Mouse (Mus musculus): ENCODE results near the gene Wdfy1. TPM values are rescaled to one million over a fixed set of nuclear protein-coding genes. Genes with fewer than 3 reads are reported as not detected.
A peak's percentile ranks its signal among the peaks of the same experiment; 100 is the strongest.

The Wdfy1 gene
- total RNA-seq, 1 experiment from 2014 or later, result 14.3 TPM

DNA sequence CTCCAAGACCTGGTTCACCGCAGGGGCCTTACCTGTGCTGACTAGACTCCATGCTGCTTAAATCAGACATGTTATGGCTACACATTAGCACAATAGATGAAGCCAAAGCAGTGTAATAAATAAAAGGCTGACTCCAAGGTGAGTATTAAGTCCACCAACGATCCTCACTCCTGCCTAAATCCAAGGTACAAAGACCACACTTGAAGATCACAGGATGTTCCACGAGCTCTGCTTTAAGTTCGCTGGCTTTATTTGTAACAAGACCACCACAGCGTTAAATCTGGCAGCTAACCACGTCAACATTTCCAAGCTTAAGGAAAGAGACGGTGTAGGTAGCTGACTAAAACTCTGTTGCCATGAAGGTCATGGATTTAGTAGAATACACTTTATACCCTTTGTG lies 33.0 kb downstream of the Wdfy1 start:
- no peak for ATAC-seq (replicated peaks in 1 of 2; ENCODE audit: insufficient read depth in 1 of 2, low FRiP score in 2 of 2, low TSS enrichment in 1 of 2, low read depth in 1 of 2, poor library complexity in 2 of 2, severe bottlenecking in 2 of 2)

DNA sequence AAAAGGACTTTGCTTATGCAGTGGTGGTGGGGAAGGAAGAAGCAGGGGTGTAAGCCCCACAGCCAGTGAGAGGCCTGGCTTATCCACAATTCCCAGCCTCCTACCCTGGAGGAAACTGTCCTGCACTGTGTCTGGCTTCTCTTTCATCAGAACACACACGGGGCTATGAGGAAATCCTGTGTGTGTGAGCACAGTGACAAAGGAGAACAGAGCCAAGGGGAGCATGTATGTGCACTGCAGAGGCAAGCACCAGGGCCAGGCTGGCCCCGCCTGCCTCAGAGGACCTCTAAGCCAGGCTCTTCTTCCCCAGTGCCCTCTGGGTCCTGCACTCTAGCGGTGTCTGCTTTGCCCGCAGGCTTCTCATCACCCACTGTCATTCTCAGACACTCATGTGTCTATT lies 34.9 kb downstream of the Wdfy1 start:
- peak; percentile 90 to 93 for ATAC-seq (replicated peaks in 1 of 2; ENCODE audit: insufficient read depth in 1 of 2, low FRiP score in 2 of 2, low TSS enrichment in 1 of 2, low read depth in 1 of 2, poor library complexity in 2 of 2, severe bottlenecking in 2 of 2)

DNA sequence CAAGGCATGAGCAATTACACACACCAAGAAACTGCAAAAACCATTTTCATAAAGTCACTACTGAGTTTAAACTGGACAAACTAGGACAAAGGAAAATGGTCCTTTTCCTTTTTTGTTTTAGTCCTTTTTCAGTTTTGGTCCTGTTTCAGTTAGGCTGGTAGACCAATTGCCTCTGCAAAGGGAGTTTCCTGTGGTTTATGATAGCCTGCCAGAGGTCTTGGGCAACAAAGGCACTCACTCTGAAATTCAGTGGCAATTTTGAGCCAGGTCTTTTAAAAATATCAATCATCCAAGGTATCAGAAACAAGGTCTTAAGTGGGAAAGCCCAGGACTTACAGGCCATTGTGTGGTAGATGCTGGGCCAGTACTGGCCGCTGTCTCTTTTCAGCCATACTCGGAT lies 36.2 kb downstream of the Wdfy1 start:
- ATAC-seq (replicated peaks in 1 of 2; ENCODE audit: insufficient read depth in 1 of 2, low FRiP score in 2 of 2, low TSS enrichment in 1 of 2, low read depth in 1 of 2, poor library complexity in 2 of 2, severe bottlenecking in 2 of 2), result 0 out of 4 replicates have a peak, but pooled peaks have one; percentile 33 to 35

DNA sequence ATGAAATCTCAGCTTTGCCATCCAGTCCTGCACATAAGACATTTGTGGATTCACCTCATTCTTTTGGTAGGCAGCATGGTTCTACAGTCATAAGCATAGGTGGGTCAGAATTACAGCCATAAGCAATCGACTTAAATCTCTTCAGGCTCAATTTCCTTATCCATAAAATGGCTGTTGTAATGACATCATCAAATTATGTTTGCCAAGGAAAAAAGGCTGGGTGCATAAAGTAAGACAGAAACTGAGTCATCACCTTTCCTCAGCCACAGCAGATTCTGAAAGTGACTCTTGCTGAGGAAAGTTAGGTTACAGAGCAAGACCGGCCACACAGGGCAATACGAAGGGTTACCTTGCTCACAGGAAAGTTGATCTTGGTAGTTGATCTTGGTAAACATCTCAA lies 39.5 kb downstream of the Wdfy1 start:
- no peak for ATAC-seq (replicated peaks in 1 of 2; ENCODE audit: insufficient read depth in 1 of 2, low FRiP score in 2 of 2, low TSS enrichment in 1 of 2, low read depth in 1 of 2, poor library complexity in 2 of 2, severe bottlenecking in 2 of 2)

DNA sequence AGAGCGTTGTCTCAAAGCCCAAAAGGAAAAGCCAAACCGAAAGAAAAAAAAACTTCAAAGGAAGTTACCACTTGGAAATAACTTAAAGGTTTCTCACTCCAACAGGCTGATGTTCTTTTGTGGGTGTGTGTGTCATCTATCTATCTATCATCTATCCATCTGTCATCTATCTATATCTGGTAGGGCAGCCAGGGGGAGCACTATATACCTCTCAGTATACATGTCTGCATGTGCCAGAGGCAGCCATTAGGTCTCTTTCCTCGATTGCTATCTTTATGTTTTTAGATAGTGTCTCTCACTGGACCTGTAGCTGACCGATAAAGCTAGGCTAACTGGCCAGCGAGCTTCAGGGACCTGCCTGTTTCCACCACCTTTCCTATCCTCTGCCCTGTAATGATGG lies 41.1 kb downstream of the Wdfy1 start:
- no peak for ATAC-seq (replicated peaks in 1 of 2; ENCODE audit: insufficient read depth in 1 of 2, low FRiP score in 2 of 2, low TSS enrichment in 1 of 2, low read depth in 1 of 2, poor library complexity in 2 of 2, severe bottlenecking in 2 of 2)

DNA sequence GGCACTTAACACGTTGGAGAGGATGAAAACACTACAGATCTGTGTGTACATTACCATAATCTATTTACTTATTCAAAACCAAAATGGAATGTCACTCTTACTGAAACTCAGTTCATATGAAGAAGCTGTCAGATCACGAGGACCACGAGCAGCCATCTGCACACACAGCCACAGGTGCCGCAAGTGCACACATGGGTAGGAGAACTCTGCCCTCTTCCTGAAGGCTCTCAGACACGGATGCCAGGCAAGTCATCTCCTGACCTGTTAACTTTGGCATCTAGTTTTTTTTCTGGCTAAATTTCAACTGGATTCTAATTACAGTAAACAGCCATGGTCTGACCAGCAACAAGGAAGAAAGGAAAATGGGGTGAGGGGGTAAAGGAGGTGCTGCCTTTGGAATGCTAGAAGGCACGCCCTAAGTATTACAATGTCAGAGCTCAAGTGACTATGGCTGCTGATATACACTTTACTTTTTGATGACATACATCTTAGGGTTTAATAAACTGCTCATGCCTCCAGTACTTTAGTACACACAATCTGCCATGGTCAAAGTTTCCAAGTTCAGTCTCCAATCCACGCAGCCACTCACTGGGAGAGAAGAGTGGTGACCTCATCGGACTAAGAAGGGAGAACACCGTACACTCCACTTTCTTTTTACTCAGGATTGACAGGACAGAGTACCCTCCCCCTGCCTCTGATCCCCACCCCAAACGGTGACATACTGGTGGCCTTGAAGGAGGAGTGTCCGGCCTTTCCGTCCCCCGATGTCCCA lies 61.6 kb downstream of the Wdfy1 start:
- no peak for ATAC-seq (replicated peaks in 1 of 2; ENCODE audit: insufficient read depth in 1 of 2, low FRiP score in 2 of 2, low TSS enrichment in 1 of 2, low read depth in 1 of 2, poor library complexity in 2 of 2, severe bottlenecking in 2 of 2)

DNA sequence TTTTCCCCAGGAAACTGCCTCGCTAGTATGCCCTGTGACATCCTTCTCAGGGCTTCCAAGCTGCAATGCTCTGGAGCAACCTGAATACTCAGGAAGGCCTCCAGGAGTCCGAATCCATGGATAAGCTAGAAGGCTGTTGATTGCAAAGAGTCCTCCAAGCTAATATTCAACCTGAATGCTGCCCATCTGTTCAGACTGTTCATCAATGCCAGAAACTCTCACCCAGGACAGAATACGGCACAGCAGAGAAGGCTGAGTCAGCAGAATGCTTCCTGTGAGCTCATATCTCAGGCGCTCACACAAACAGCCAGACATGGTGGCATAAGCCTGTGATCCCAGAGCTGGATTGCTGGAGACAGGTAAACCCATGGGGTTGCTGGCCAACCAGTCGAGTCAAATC lies 62.9 kb downstream of the Wdfy1 start:
- ATAC-seq (replicated peaks in 1 of 2; ENCODE audit: insufficient read depth in 1 of 2, low FRiP score in 2 of 2, low TSS enrichment in 1 of 2, low read depth in 1 of 2, poor library complexity in 2 of 2, severe bottlenecking in 2 of 2), result no peak

DNA sequence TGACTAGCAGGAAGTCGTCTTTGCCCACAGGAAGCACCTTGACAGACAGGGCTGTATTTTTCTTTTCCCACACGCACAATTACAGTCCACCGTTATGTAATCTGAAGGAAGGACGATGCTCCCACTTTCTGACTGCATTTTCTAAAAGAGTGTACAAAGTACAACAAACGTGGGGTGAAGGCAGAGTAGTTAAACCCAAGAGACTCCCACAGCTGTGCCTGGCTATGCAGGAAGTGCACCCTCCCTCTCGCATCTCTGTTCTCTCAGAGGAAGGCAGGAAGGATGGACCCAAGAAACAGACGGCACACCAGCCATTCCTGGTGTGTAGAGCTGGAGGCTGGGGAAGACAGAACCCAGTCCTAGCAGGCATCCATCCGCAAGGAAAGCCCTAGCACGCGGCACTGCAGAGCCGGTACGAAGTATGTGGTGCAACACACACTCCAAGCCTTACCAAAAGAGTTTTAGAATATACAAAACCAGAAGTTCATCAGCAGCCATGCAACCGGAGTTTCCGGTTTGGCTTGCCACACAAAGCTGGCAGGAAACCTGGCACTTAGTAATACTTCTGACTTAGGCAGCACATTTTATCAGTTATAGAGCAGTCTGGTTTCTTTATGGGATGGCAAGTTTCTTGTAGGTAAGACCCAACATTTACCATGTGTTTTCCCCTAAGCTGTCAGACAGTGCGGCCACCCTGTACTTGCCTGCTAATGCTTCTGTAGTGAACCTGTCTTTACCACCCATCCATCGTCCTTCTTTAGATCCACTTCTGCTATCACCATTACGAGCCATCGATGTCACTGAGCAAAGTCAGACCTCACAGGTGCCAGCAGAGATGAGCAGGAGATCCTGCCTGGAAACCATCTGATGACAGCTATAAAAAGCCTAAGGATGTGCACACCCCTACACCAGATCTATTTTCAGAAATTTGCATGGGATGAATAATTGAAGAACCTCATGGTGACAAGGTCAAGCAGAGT lies 64.5 kb downstream of the Wdfy1 start:
- peak; percentile 86 to 90 for ATAC-seq (replicated peaks in 1 of 2; ENCODE audit: insufficient read depth in 1 of 2, low FRiP score in 2 of 2, low TSS enrichment in 1 of 2, low read depth in 1 of 2, poor library complexity in 2 of 2, severe bottlenecking in 2 of 2)

DNA sequence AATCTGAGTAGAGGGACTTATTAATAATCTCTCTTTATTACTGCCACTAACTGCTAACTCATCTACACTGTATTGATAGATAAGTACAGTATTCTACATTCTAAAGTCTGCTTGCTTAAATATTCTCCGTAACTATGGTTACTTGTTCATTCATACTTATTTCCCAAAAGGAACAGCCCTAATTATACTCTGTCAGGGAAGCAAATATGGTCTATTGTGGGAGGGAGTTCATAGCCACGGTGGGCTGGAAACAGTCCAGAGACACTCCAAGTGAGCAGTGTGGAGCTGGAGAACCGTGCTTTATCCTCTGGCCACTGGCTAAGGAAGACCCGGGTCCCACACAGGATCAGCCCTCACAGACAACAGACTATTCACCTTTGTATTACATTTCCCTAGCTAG lies 65.3 kb downstream of the Wdfy1 start:
- ATAC-seq (replicated peaks in 1 of 2; ENCODE audit: insufficient read depth in 1 of 2, low FRiP score in 2 of 2, low TSS enrichment in 1 of 2, low read depth in 1 of 2, poor library complexity in 2 of 2, severe bottlenecking in 2 of 2), result peak; percentile 18 to 25; a peak in 3 of 4 replicates

DNA sequence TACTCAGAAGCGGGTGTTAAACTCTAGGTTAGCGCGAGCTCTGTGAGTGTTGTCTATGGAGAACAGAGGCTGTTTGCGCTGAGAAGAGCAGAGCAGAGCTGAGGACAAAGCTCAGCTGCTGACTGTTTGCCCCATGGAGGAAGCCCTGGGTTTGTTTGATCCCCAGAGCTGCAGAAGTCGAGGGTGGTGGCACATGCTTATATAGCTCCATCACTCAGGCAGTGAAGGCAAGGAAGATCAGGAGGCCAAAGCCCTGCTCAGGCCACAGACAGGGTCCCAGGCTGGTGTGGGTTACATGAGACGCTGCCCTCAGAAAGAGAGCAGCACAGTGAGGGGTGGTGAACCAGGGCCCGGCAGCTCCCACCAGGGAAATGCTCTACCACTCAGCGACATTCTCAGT lies 65.7 kb downstream of the Wdfy1 start:
- no peak for ATAC-seq (replicated peaks in 1 of 2; ENCODE audit: insufficient read depth in 1 of 2, low FRiP score in 2 of 2, low TSS enrichment in 1 of 2, low read depth in 1 of 2, poor library complexity in 2 of 2, severe bottlenecking in 2 of 2)

DNA sequence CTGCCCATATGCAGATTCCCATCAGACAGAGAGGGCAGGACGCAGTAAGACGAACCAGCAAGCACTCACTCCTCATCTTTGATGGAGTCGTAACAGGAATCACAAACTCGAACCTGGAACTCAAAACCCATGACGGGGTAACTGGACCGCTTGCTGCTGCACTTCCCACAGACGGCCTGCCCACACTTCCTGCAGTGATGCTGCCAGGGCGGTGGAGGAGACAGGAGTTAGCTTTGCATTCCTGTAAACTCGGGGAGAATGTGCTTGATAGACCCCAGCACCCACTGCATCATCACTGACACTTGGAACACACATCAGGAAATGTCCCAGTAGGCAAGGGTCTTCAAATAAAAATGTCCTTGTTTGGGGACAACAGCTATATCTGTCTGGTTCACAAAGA lies 68.6 kb downstream of the Wdfy1 start:
- ATAC-seq (replicated peaks in 1 of 2; ENCODE audit: insufficient read depth in 1 of 2, low FRiP score in 2 of 2, low TSS enrichment in 1 of 2, low read depth in 1 of 2, poor library complexity in 2 of 2, severe bottlenecking in 2 of 2), result no peak

DNA sequence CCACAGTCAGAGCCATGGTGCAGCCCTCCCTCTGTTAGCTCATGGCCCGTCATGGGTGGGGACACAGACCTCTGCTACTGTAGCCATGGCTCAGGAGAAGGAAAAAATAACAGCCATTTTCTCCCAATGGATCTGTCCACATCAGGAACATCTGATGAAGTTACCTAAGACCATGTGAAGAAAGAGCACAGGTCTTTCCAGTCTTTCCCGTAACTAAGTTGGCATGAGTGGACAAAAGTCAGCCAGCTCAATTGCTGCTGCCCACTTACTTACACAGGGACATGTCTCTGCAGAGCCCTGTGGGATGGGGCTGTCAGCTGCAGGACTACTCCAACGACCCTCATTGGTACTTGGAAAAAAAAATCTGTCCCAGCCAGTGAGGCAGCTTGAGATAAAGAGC lies 69.2 kb downstream of the Wdfy1 start:
- ATAC-seq (replicated peaks in 1 of 2; ENCODE audit: insufficient read depth in 1 of 2, low FRiP score in 2 of 2, low TSS enrichment in 1 of 2, low read depth in 1 of 2, poor library complexity in 2 of 2, severe bottlenecking in 2 of 2), result no peak

DNA sequence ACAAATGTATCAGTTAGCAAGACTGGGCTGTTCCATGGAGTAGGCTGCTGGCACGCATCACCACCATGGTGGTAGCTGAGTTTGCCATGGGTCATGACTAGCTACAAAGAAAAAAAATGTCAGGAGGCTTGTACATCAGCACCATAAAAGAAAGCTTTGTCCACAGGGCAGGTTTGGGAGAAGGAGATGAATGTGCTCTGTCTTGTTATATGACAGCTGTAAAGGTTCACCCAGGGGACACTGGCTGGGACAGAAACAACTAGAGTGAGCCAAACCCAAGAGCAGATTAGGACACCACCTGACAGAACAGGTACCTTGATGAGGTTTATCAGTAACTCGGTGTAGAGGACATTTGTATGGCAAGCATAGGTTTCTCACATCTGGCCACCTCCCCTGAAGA lies 71.3 kb downstream of the Wdfy1 start:
- ATAC-seq (replicated peaks in 1 of 2; ENCODE audit: insufficient read depth in 1 of 2, low FRiP score in 2 of 2, low TSS enrichment in 1 of 2, low read depth in 1 of 2, poor library complexity in 2 of 2, severe bottlenecking in 2 of 2), result no peak

DNA sequence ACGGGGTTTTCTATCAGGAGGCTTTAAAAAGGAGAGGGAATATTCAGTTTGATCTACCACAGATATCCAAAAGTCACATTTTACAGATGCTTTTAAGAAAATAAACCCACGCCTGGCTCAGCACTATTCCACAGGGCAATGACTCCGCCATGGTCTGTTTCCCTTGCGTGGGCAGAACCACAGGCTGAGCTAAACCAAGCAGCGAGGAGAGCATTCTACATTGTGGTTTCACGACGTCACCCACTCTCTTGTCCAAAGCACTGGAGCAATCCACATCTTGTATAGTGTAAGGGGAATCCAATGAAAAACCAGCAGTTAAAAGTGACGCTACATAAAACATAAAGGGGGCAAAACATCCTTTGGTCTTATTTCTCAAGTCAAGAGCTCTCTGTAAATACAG lies 72.4 kb downstream of the Wdfy1 start:
- ATAC-seq (replicated peaks in 1 of 2; ENCODE audit: insufficient read depth in 1 of 2, low FRiP score in 2 of 2, low TSS enrichment in 1 of 2, low read depth in 1 of 2, poor library complexity in 2 of 2, severe bottlenecking in 2 of 2), result no peak

DNA sequence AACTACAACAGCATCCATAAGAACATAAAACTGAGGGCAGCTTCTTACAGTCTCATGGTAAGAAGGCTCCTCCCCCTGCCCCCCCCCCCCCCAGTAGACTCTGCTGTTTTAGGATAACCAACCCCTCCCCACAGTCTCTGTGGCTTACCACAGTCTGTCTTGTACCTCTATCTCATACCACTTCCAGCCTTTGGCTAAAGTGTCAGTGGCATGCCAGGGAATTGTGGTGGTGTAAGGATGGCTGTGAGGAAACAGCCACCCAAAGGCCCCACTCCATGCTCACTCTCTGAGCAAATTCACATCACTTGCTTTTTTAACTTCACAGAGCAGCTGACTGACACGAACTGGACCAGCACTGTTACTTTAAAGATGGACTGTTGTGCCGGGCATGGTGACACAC lies 77.4 kb downstream of the Wdfy1 start:
- ATAC-seq (replicated peaks in 1 of 2; ENCODE audit: insufficient read depth in 1 of 2, low FRiP score in 2 of 2, low TSS enrichment in 1 of 2, low read depth in 1 of 2, poor library complexity in 2 of 2, severe bottlenecking in 2 of 2), result peak; percentile 50 to 58

DNA sequence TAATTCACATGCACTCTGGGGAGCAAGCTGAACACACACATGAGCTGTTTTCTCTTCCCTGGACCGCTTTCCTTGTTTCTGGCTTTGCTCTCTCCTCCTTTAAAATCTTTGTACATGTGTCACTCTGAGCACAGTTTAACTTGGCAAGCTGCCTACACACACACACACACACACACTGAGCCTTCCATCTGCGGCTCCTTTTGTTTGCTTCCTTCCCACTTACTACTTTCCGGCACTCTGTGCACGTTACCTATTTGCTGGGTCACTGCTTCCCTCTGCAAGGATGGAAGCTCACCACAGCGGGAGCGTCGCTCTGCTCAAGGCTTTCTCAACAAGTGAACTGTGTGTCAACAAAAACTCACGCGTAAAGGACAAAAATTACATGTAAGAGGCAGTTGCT lies 78.6 kb downstream of the Wdfy1 start:
- ATAC-seq (replicated peaks in 1 of 2; ENCODE audit: insufficient read depth in 1 of 2, low FRiP score in 2 of 2, low TSS enrichment in 1 of 2, low read depth in 1 of 2, poor library complexity in 2 of 2, severe bottlenecking in 2 of 2), result peak; percentile 85 to 93

DNA sequence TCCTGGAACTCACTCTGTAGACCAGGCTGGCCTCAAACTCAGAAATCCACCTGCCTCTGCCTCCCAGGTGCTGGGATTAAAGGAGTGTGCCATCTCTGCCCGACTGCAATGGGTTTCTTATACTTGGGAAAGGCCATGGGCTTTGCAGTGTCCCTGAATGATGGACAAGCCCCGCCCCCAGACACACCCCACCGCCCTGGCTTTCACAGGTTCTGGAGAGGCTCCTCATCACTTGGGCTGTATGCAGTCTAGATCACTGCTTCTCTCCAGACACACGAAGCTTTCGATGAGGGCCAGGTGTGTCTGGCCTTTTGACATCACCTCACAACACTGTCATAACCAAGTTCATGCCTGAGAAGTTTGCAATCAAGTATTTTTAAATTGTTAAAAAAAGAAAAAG lies 79.0 kb downstream of the Wdfy1 start:
- no peak for ATAC-seq (replicated peaks in 1 of 2; ENCODE audit: insufficient read depth in 1 of 2, low FRiP score in 2 of 2, low TSS enrichment in 1 of 2, low read depth in 1 of 2, poor library complexity in 2 of 2, severe bottlenecking in 2 of 2)

DNA sequence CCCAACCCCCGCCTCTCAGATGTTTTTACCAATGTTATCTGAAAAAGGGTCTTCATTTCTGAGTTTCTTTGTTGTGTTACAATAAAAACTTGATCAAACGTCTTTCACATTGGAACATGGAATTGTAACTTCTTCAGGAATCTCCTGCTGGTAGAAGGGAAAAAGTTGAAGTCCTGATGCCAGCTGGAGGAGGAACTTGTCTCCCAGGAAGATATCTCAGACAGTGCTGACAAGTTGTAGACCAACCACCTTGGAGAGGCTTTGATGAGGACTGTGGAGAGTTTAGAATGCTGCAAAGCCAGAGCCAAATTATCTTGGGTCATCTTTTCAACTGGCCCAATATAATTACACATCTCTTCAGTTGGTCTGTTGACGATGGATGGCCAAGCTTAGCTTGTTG lies 83.5 kb downstream of the Wdfy1 start:
- ATAC-seq (replicated peaks in 1 of 2; ENCODE audit: insufficient read depth in 1 of 2, low FRiP score in 2 of 2, low TSS enrichment in 1 of 2, low read depth in 1 of 2, poor library complexity in 2 of 2, severe bottlenecking in 2 of 2), result no peak
